Mouse (Mus musculus): ENCODE results near the gene Rasa3. TPM values are rescaled to one million over a fixed set of nuclear protein-coding genes. Genes with fewer than 3 reads are reported as not detected.

Gene Rasa3
- polyA plus RNA-seq, 1 experiment = 83.2 TPM

DNA sequence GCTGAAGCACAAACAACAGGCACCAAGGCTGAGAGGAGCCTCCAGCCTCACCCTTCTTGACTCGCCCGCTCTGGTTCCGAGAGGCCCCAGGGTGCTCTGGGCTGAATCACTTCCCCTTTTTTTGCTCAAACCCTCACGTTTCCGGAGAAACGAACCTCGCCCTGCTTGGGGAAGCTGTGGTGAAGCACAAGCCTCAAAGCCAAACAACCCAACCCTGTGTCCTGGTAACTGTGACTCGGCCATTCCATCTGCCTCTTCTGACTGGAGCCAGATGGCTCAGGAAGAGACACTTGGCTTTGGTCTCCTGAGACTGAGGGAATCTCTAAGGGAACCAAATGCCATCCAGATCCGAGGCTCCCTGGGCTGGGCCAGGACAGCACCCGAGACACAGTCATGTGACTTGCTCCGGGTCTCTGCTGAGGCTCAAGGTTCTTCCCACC is 82.5 kb downstream of the Rasa3 start:
- TF ChIP-seq CTCF (IDR thresholded peaks at IDR 0.05; ENCODE audit: low read depth, low read length) (no peak), POLR2A (IDR thresholded peaks at IDR 0.05; ENCODE audit: borderline replicate concordance, low read depth, low read length) (no peak)
- peak overlapping the region; percentile 27 for H3K4me3 ChIP-seq (ENCODE audit: insufficient read depth, low read length)
- peaks cover 25% of the 10 kb centered on the region for H3K4me1 ChIP-seq (ENCODE audit: control insufficient read depth, insufficient read depth, low read length)
- peak overlapping the region; percentile 95 for H3K27ac ChIP-seq (ENCODE audit: insufficient read depth, low read depth, low read length)

DNA sequence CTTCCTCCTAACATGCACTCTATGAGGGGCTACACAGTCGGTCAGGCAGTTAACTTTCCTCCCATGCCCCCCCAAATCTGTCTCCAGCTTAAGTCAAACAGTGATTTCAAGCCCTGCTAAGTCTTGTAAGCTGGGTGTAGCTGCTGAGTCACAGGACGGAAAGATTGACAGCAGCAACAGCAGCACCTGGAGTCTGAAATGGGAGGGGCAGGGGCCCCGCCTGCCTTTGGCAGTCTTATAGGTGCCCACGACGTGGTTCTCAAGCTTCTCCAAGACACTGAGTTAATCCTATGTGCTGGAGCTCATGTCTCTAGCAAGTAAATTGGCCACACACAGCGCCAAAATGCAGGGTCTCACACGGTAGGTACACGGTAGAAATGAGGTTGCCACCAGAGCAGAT is 84.1 kb downstream of the Rasa3 start:
- H3K4me3 ChIP-seq (ENCODE audit: insufficient read depth, low read length) = no peak overlapping the region
- H3K27ac ChIP-seq (ENCODE audit: insufficient read depth, low read depth, low read length) = no peak overlapping the region
- H3K4me1 ChIP-seq (ENCODE audit: control insufficient read depth, insufficient read depth, low read length) = peaks cover 18% of the 10 kb centered on the region
- TF ChIP-seq CTCF (IDR thresholded peaks at IDR 0.05; ENCODE audit: low read depth, low read length) (no peak), POLR2A (IDR thresholded peaks at IDR 0.05; ENCODE audit: borderline replicate concordance, low read depth, low read length) (no peak)

DNA sequence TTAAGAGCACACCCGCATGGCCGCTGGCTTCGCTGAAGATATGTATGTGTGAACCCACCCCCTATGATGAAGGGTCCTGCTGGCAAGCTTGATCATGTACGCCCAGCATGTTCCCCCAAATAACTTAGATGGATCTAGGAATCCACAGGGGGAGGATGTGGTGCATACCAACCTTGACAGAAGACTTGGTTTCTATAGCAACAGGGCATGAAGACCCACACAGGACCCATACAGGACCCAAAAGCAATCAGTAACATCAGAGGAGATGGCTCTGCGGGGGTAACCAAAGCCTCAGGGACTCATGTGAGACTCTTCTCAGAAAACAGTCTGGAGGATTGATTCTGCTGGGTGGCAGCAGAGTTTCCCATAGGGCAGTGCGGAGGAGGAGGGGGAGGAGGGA is 86.2 kb downstream of the Rasa3 start:
- TF ChIP-seq POLR2A (IDR thresholded peaks at IDR 0.05; ENCODE audit: borderline replicate concordance, low read depth, low read length) (no peak), CTCF (IDR thresholded peaks at IDR 0.05; ENCODE audit: low read depth, low read length) (no peak)
- Histone ChIP-seq H3K27ac (ENCODE audit: insufficient read depth, low read depth, low read length) (no peak overlapping the region), H3K4me1 (ENCODE audit: control insufficient read depth, insufficient read depth, low read length) (peaks cover 18% of the 10 kb centered on the region)

DNA sequence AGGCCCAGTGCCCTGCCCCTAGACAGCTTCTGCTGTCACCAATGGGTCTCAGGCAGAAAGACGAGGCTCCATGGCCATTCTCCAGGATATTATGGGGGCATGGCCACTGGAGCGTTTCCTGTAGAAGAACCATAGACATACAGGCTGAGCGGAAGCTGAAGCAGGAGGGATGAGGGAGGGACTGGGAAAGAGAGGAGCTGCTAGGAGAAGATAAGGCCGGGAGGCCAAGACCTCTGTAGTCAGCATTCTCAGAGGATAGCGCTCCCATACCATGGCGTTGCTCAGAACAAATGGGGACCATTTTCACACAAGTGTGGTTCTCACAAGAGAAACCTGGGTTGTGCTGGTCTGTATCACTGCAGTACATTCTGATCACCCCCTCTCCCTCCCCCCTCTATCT is 88.3 kb downstream of the Rasa3 start:
- TF ChIP-seq CTCF (IDR thresholded peaks at IDR 0.05; ENCODE audit: low read depth, low read length) (no peak), POLR2A (IDR thresholded peaks at IDR 0.05; ENCODE audit: borderline replicate concordance, low read depth, low read length) (no peak)
- Histone ChIP-seq H3K27ac (ENCODE audit: insufficient read depth, low read depth, low read length) (no peak overlapping the region), H3K4me1 (ENCODE audit: control insufficient read depth, insufficient read depth, low read length) (peaks cover 4% of the 10 kb centered on the region), H3K4me3 (ENCODE audit: insufficient read depth, low read length) (no peak overlapping the region)

More for the DNA sequence above, 86.2 kb downstream of the Rasa3 start:
- H3K4me3 ChIP-seq (ENCODE audit: insufficient read depth, low read length) = no peak overlapping the region

DNA sequence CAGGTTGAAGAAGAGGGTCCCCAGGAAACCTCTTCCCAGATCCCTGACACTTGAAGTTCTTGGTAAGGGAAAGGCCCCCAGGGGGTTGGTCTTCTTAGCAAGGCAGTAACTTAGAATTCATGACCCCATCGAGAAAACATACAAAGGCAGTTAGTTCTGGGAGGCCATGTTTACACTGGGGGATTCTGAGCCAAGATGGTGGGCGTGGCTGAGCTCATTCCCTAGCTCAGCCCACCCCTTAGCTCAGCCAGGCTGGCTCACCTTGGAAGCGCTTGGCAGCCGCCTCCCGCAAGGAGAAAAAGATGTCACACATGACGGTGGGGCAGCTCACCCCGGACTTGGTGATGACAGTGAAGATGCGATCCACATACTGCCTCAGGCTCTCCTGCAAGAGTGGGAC is 92.8 kb downstream of the Rasa3 start:
- Histone ChIP-seq H3K27ac (ENCODE audit: insufficient read depth, low read depth, low read length) (no peak overlapping the region), H3K4me1 (ENCODE audit: control insufficient read depth, insufficient read depth, low read length) (no peaks in the 10 kb centered on the region), H3K4me3 (ENCODE audit: insufficient read depth, low read length) (no peak overlapping the region)
- TF ChIP-seq POLR2A (IDR thresholded peaks at IDR 0.05; ENCODE audit: borderline replicate concordance, low read depth, low read length) (no peak), CTCF (IDR thresholded peaks at IDR 0.05; ENCODE audit: low read depth, low read length) (no peak)

DNA sequence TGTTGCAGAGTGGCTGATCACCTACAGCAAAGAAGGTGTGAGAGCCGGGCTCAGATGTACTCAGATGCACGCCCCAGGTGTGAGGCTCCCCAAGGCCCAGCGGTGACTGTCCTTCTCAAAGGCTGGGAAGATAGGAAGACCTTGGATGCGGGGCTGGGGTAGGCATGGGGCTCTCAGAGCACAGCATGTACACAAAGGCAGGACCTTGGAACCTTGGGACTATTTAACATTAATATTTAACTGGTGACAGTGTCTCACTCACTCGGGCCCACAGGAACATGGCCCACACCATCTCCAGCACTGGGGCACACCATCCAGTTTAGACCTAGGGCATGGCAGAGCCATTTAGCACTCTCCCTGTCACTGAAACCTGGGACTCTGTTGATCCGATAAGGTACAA is 99.5 kb downstream of the Rasa3 start:
- Histone ChIP-seq H3K4me3 (ENCODE audit: insufficient read depth, low read length) (no peak overlapping the region), H3K4me1 (ENCODE audit: control insufficient read depth, insufficient read depth, low read length) (no peaks in the 10 kb centered on the region), H3K27ac (ENCODE audit: insufficient read depth, low read depth, low read length) (no peak overlapping the region)
- TF ChIP-seq POLR2A (IDR thresholded peaks at IDR 0.05; ENCODE audit: borderline replicate concordance, low read depth, low read length) = no peak
- no peak for TF ChIP-seq CTCF (IDR thresholded peaks at IDR 0.05; ENCODE audit: low read depth, low read length)

DNA sequence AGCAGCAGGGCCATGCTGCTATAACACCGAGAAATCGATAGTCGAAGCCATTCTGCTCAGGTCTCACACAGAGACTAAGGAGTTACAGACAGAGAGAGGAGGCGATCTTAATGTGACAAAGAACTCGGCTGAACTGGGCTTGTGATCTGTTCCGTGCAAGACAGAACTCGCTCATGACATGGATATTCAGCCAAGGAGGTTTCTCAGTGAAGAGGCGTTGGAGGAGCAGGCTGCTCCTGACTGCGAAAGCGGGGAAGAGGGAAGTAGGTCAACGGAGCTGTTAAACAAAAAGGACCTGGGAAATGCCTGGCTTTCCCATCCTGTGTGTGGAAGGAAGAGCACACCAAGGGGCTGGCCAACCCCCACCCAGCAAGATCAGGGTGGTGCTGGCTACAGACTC is 105.4 kb downstream of the Rasa3 start:
- Histone ChIP-seq H3K4me1 (ENCODE audit: control insufficient read depth, insufficient read depth, low read length) (no peaks in the 10 kb centered on the region), H3K4me3 (ENCODE audit: insufficient read depth, low read length) (no peak overlapping the region), H3K27ac (ENCODE audit: insufficient read depth, low read depth, low read length) (no peak overlapping the region)
- TF ChIP-seq POLR2A (IDR thresholded peaks at IDR 0.05; ENCODE audit: borderline replicate concordance, low read depth, low read length) (no peak), CTCF (IDR thresholded peaks at IDR 0.05; ENCODE audit: low read depth, low read length) (no peak)

DNA sequence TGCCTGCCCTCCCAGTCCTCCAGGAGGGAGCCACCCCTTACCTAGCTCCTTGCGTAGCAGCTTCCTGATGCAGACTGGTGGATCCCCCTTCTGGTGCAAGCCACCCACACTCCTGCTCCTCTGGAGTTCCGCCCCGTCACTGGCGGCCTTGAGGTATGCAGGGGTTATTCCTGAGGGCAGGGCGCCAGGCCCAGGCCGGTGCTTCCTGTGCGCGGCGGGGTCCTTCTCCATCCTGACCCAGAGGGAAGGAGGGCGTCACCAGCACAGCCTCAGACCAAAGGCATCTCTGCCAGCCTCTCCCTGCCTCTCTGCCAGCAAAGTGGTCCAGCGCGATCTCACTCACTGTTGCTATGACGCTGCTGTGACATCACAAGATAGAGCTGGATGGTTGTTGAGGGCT is 115.3 kb downstream of the Rasa3 start, which contains the start of gene 1700029H14Rik:
Gene 1700029H14Rik (minus strand): TSS at position 344 of the 400 bp plus-strand sequence.
- H3K27ac ChIP-seq (ENCODE audit: insufficient read depth, low read depth, low read length) = no peak within 1 kb of the TSS
- H3K4me1 ChIP-seq (ENCODE audit: control insufficient read depth, insufficient read depth, low read length) = no peaks in the 10 kb centered on the region
- TF ChIP-seq POLR2A (IDR thresholded peaks at IDR 0.05; ENCODE audit: borderline replicate concordance, low read depth, low read length) (no peak), CTCF (IDR thresholded peaks at IDR 0.05; ENCODE audit: low read depth, low read length) (no peak)
- H3K4me3 ChIP-seq (ENCODE audit: insufficient read depth, low read length) = no peak within 1 kb of the TSS

DNA sequence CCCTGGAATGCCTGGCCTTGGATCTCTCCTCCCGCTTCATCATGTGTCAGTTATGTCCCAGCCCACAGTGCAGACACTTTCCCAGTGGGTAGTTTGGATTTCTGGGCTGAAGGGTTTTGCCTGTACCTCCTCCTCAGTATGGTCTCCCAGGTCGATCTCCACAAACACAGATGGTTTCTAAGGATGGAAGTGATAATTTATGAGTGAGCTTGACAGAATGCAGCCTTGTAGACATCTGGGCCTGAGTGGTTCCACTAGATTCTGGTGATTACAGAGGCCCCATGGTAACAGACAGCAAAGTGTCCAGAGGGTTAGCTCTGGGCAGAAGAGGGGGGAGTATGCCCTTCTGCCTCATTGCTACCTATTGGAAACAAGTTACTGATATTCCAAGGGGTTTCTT is 119.9 kb downstream of the Rasa3 start:
- H3K4me1 ChIP-seq (ENCODE audit: control insufficient read depth, insufficient read depth, low read length) = no peaks in the 10 kb centered on the region
- TF ChIP-seq POLR2A (IDR thresholded peaks at IDR 0.05; ENCODE audit: borderline replicate concordance, low read depth, low read length) (no peak), CTCF (IDR thresholded peaks at IDR 0.05; ENCODE audit: low read depth, low read length) (no peak)

DNA sequence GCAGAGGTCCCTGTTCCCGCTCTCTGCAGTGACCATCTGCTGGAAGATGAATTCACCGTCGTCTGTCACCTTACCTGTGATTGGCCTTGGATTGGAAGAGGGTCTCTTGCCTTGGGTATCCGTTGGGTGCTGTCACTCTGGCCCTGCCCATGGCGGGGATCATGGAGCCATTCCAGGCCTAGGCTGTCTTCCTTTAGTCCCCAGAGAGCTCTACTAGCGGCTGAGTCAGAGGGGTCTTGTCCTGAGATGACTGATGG is 125.9 kb downstream of the Rasa3 start:
- TF ChIP-seq CTCF (IDR thresholded peaks at IDR 0.05; ENCODE audit: low read depth, low read length) (no peak), POLR2A (IDR thresholded peaks at IDR 0.05; ENCODE audit: borderline replicate concordance, low read depth, low read length) (no peak)

More for the DNA sequence above, 119.9 kb downstream of the Rasa3 start:
- Histone ChIP-seq H3K4me3 (ENCODE audit: insufficient read depth, low read length) (no peak overlapping the region), H3K27ac (ENCODE audit: insufficient read depth, low read depth, low read length) (no peak overlapping the region)

More for the DNA sequence above, 125.9 kb downstream of the Rasa3 start:
- Histone ChIP-seq H3K4me3 (ENCODE audit: insufficient read depth, low read length) (no peak overlapping the region), H3K4me1 (ENCODE audit: control insufficient read depth, insufficient read depth, low read length) (peaks cover 23% of the 10 kb centered on the region), H3K27ac (ENCODE audit: insufficient read depth, low read depth, low read length) (peak overlapping the region; percentile 1; the same call in 1 of the 2 replicates)
